Mouse (Mus musculus) spleen, adult 2 months (tissue): ENCODE measurements around the gene Ift43.

ENCODE experiments used
- CTCF ChIP-seq: fragments of 200-500 bp; IDR thresholded peaks from 2 replicates; pipeline ENCODE4 v1.5.1; 2011; ENCODE audit warnings: mild to moderate bottlenecking, inconsistent platforms; ENCODE audit not compliant: insufficient read depth, insufficient read length, insufficient replicate concordance; ENCODE audit errors: extremely low read depth
- POLR2A ChIP-seq: fragments of 200-500 bp; IDR thresholded peaks from 2 replicates; pipeline ENCODE4 v1.6.1; 2011; ENCODE audit warnings: low read depth, low read length, inconsistent platforms

- no peak for TF ChIP-seq POLR2A
- no peak for TF ChIP-seq CTCF
Observed at GRCm38 (mm10) chr12:86085873-86086272, 3.5 kb downstream of the Ift43 start.
